ENCODE assay signal across 8 mouse cellular contexts in genomic region chr3:28170911-28171618, GRCm38 (mm10).
DNase-seq lines count a peak whose midpoint lies in the region; ATAC-seq and TF ChIP-seq lines count a peak whose summit lies in the region.

No protein-coding gene starts in this region.

- intact Hi-C loops in heart, postnatal 10 days (cut with DNase I): no loop called here

- H3K27me3 ChIP-seq in MEL (ENCODE audit: control insufficient read depth in 1 of 2, insufficient read depth in 2 of 2, low read length in 2 of 2): no peaks in the 10 kb centered on the region; a peak in 1 of 4 replicates
- H3K27me3 ChIP-seq in midbrain, embryonic 15.5 days (replicated peaks): 0 out of 2 replicates have a peak, but pooled peaks cover 4% of the 10 kb centered on the region

- TF ChIP-seq POLR2A in MEL (IDR thresholded peaks at IDR 0.05; ENCODE audit: control insufficient read depth in 1 of 2, insufficient read depth in 1 of 2, low read depth in 1 of 2, low read length in 2 of 2, poor library complexity in 1 of 2): peak in 1 of 2 experiments; percentile 55; a peak in 1 of 4 replicates

- 0 out of 2 replicates have a peak, but pooled peaks have one; percentile 22 for ATAC-seq in midbrain, embryonic 15.5 days (replicated peaks)

- peak overlapping the region; percentile 54 for H3K9ac ChIP-seq in MEL (ENCODE audit: control insufficient read depth, low read depth, low read length, poor library complexity, severe bottlenecking)
- H3K9ac ChIP-seq in midbrain, embryonic 15.5 days: no peak overlapping the region

- H3K4me1 ChIP-seq in MEL (ENCODE audit: control insufficient read depth in 1 of 2, insufficient read depth in 2 of 2, low read length in 2 of 2): peaks cover 0 to 16% of the 10 kb centered on the region in 2 experiments; a peak in 3 of 4 replicates
- H3K4me1 ChIP-seq in midbrain, embryonic 15.5 days: peaks cover 14% of the 10 kb centered on the region

- TF ChIP-seq RAD21 in MEL (IDR thresholded peaks at IDR 0.05; ENCODE audit: low read depth, low read length): peak; percentile 27

- H3K79me2 ChIP-seq in MEL (ENCODE audit: control insufficient read depth, insufficient read depth, low read length, poor library complexity): no peaks in the 10 kb centered on the region

- WGBS in large intestine, adult 2 months: 33% methylated on average over 17 of the region's 17 CpGs
- WGBS in midbrain, embryonic 15.5 days: 45% methylated on average over 17 of the region's 17 CpGs

- H3K4me3 ChIP-seq in MEL (ENCODE audit: control insufficient read depth in 1 of 2, insufficient read depth in 1 of 2, low read depth in 2 of 2, low read length in 2 of 2): peak overlapping the region; percentile 34 to 36
- H3K4me3 ChIP-seq in midbrain, embryonic 15.5 days: no peak overlapping the region

- DNase-seq in B cell, adult 2 months: peak; percentile 61 to 67
- DNase-seq in MEL (ENCODE audit: low read depth, low spot score): peak; percentile 93
- DNase-seq in cerebellum, adult 9-11 months: peak; percentile 88
- DNase-seq in heart, postnatal 10 days: peak; percentile 60 to 71
- DNase-seq in large intestine, adult 2 months (ENCODE audit: low read depth, low spot score): peak; percentile 13
- DNase-seq in testis, postnatal 14 days (ENCODE audit: low spot score): peak; percentile 34
- DNase-seq in yolk sac, embryonic 10.5 days (ENCODE audit: low spot score): no peak

- H3K4me2 ChIP-seq in midbrain, embryonic 15.5 days: no peak overlapping the region

- H3K36me3 ChIP-seq in MEL (ENCODE audit: control insufficient read depth in 1 of 2, insufficient read depth in 2 of 2, low read length in 2 of 2): peaks cover 0 to 11% of the 10 kb centered on the region in 2 experiments; a peak in 2 of 4 replicates
- H3K36me3 ChIP-seq in midbrain, embryonic 15.5 days (replicated peaks): no peaks in the 10 kb centered on the region

- H3K9me3 ChIP-seq in MEL (replicated peaks; ENCODE audit: insufficient read depth, low read length): no peaks in the 10 kb centered on the region
- no peaks in the 10 kb centered on the region for H3K9me3 ChIP-seq in midbrain, embryonic 15.5 days

- peak; percentile 39 to 51 (median 40); a peak in 5 of 6 replicates for TF ChIP-seq CTCF in MEL (IDR thresholded peaks at IDR 0.05 in 2 of 3, conservative IDR thresholded peaks at IDR 0.05 in 1 of 3; ENCODE audit: control insufficient read depth in 1 of 3, insufficient read depth in 1 of 3, low read depth in 2 of 3, low read length in 3 of 3, poor library complexity in 1 of 3, severe bottlenecking in 1 of 3)

- peak; percentile 65 to 77 for TF ChIP-seq EP300 in MEL (IDR thresholded peaks at IDR 0.05; ENCODE audit: low read depth in 1 of 2, low read length in 2 of 2)

- H3K27ac ChIP-seq in MEL (ENCODE audit: control insufficient read depth, low read depth, low read length): peak overlapping the region; percentile 65
- H3K27ac ChIP-seq in midbrain, embryonic 15.5 days: no peak overlapping the region

TF ChIP-seq in MEL, 35 proteins besides CTCF, POLR2A, EP300 and RAD21:
- TF ChIP-seq GATA1 (IDR thresholded peaks at IDR 0.05; ENCODE audit: low read depth, low read length) (peak; percentile 49; the same call in 1 of the 2 replicates), USF2 (IDR thresholded peaks at IDR 0.05; ENCODE audit: borderline replicate concordance in 1 of 2, insufficient read depth in 1 of 2, low read depth in 1 of 2, low read length in 2 of 2) (peak in 1 of 2 experiments; percentile 79; a peak in 2 of 4 replicates), CHD1 (IDR thresholded peaks at IDR 0.05; ENCODE audit: low read depth, low read length) (no peak), USF1 (IDR thresholded peaks at IDR 0.05; ENCODE audit: low read depth, low read length) (peak; percentile 95), NELFE (IDR thresholded peaks at IDR 0.05; ENCODE audit: low read depth, low read length) (peak; percentile 45; the same call in 1 of the 2 replicates), SMC3 (IDR thresholded peaks at IDR 0.05; ENCODE audit: low read depth, low read length) (peak; percentile 43), MAZ (IDR thresholded peaks at IDR 0.05; ENCODE audit: low read depth, low read length) (no peak; the same call in 1 of the 2 replicates), POLR2AphosphoS2 (IDR thresholded peaks at IDR 0.05; ENCODE audit: low read length) (peak; percentile 31; the same call in 1 of the 2 replicates), MXI1 (IDR thresholded peaks at IDR 0.05; ENCODE audit: low read depth, low read length) (peak; percentile 84), ZNF384 (IDR thresholded peaks at IDR 0.05; ENCODE audit: low read depth, low read length) (no peak), MYC (IDR thresholded peaks at IDR 0.05; ENCODE audit: low read depth, low read length) (peak; percentile 83; the same call in 1 of the 2 replicates), ZMIZ1 (IDR thresholded peaks at IDR 0.05; ENCODE audit: low read depth, low read length) (0 out of 2 replicates have a peak, but pooled peaks have one; percentile 25), E2F4 (IDR thresholded peaks at IDR 0.05; ENCODE audit: borderline replicate concordance, low read depth, low read length) (peak; percentile 53; the same call in 1 of the 2 replicates), POLR2AphosphoS5 (IDR thresholded peaks at IDR 0.05; ENCODE audit: borderline replicate concordance, low read depth, low read length) (no peak), JUND (IDR thresholded peaks at IDR 0.05; ENCODE audit: low read depth, low read length) (0 out of 2 replicates have a peak, but pooled peaks have one; percentile 31), ZC3H11A (IDR thresholded peaks at IDR 0.05; ENCODE audit: low read depth, low read length) (no peak), ELF1 (IDR thresholded peaks at IDR 0.05; ENCODE audit: low read depth, low read length) (peak; percentile 75), SIN3A (IDR thresholded peaks at IDR 0.05; ENCODE audit: low read length) (peak; percentile 84), HCFC1 (IDR thresholded peaks at IDR 0.05; ENCODE audit: low read depth, low read length) (peak; percentile 69), TCF12 (IDR thresholded peaks at IDR 0.05; ENCODE audit: low read depth, low read length) (peak; percentile 75), BHLHE40 (IDR thresholded peaks at IDR 0.05; ENCODE audit: borderline replicate concordance, low read depth, low read length) (peak; percentile 66; the same call in 1 of the 2 replicates), ETS1 (IDR thresholded peaks at IDR 0.05; ENCODE audit: low read depth, low read length) (peak; percentile 86), TAL1 (IDR thresholded peaks at IDR 0.05; ENCODE audit: low read length) (peak; percentile 67), MYB (IDR thresholded peaks at IDR 0.05; ENCODE audit: low read depth, low read length) (0 out of 2 replicates have a peak, but pooled peaks have one; percentile 39), NRF1 (IDR thresholded peaks at IDR 0.05; ENCODE audit: insufficient read depth, low read depth, low read length, poor library complexity, severe bottlenecking) (no peak), MAX (IDR thresholded peaks at IDR 0.05; ENCODE audit: low read length) (peak; percentile 97)
TF ChIP-seq in MEL: peak in this region for 20.
